Mouse (Mus musculus) skeletal muscle tissue, adult 2 months (tissue): Measurements from ENCODE around the gene Hdc.

Experiments used
- DNase-seq: peaks from one replicate; pipeline ENCODE4 v3.0.0-alpha.2; 2012; ENCODE audit warnings: low read depth, low spot score

Hdc gene

GRCm38 (mm10) chr2:126552357-126553290, 66.5 kb downstream of the Hdc start, which contains the start of gene Slc27a2:
Gene Slc27a2 (plus strand): TSS chr2:126552407.
- no peak for DNase-seq

- DNase-seq: no peak
Observed at GRCm38 (mm10) chr2:126551896-126552295, 67.2 kb downstream of the Hdc start.

- DNase-seq: no peak
Observed at GRCm38 (mm10) chr2:126551244-126551890, 67.7 kb downstream of the Hdc start.

GRCm38 (mm10) chr2:126549681-126550080, 69.4 kb downstream of the Hdc start:
- no peak for DNase-seq

- no peak for DNase-seq
Observed at GRCm38 (mm10) chr2:126546392-126546791, 72.7 kb downstream of the Hdc start.

- DNase-seq: no peak
Observed at GRCm38 (mm10) chr2:126545297-126545696, 73.8 kb downstream of the Hdc start.
